Mouse (Mus musculus): ENCODE measurements around the gene BC025446. TPM values are rescaled to one million over a fixed set of nuclear protein-coding genes. Genes with fewer than 3 reads are reported as not detected.
"Not testable (repeated sequence)": the region's sequence is repeated elsewhere in the genome, so short reads cannot be mapped to it uniquely, and the experiment has no call there.

BC025446 gene
- 4.0 and 5.1 TPM in 2 replicates for polyA plus RNA-seq (2015; fragmentation: Nextera tagmentation; extraction: Ambion mirVana)

DNA sequence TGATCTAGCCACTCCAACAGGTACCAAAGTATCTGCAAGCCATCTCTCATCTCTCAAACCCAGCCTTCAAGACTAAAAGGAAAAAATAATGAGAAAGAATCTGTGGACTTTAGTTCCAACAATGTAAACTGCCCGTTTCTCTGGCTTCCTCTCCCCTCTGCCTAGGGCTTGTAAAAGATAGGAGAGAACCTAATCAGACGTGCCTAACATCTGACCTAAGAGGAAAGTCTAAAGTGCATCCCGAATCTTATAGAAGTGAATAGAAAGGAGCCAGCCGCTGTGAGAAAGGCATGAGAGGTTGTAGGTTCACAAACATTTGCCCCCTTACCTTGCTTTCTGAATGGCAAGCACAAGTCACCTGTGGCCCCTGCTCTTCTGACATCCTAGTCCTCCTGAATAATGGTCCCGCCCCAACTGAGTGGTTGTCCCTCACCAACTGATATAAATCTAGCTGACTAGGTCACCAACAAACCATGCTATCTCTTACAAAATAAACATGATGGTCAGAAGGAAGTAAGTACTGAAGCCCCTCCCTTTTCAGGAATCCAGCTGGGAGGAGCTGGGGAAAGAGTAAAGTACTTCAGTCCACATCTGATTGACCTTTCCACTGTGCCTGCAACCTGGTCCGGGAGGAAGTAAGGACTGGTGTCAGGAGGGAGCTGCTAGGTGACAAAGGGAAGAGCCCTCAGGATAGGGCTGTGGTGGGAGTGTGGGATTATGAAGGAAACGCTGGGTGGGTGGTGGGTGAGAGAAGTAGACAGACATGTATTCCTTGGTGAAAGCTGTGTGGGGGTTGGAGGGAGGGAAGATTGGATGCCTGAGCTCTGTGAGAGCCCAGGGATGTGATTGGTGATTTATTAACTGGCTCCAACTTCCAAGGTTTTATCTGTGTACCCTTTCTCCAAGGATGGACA, at the start of gene BC025446:
BC025446 (plus strand) TSS at position 599 of the 914 bp plus-strand sequence.
- Histone ChIP-seq H3K9ac (ENCODE audit: low read length) (no peak within 1 kb of the TSS), H3K27ac (ENCODE audit: low read length) (no peak within 1 kb of the TSS), H3K4me1 (ENCODE audit: control insufficient read depth, insufficient read depth, low read length) (no peaks in the 10 kb centered on the region), H3K4me2 (ENCODE audit: low read depth, low read length) (no peak within 1 kb of the TSS), H3K4me3 (replicated peaks; ENCODE audit: low read length) (no peak within 1 kb of the TSS), H3K36me3 (ENCODE audit: control insufficient read depth, insufficient read depth, low read length) (no peaks in the 10 kb centered on the region), H3K9me3 (replicated peaks; ENCODE audit: control insufficient read depth, low read length) (no peaks in the 10 kb centered on the region), H3K27me3 (ENCODE audit: control insufficient read depth, insufficient read depth, low read length) (no peaks in the 10 kb centered on the region)
- 59% methylated on average over 7 of the region's 7 CpGs for WGBS
- peak; percentile 68 for ATAC-seq (ENCODE audit: insufficient read depth, low FRiP score)

GRCm38 (mm10) chr15:75175506-75175905, 40.7 kb upstream of the BC025446 start:
- no peaks in the 10 kb centered on the region for H3K4me1 ChIP-seq (ENCODE audit: control insufficient read depth, insufficient read depth, low read length)
- no peaks in the 10 kb centered on the region for H3K27me3 ChIP-seq (ENCODE audit: control insufficient read depth, insufficient read depth, low read length)
- H3K9me3 ChIP-seq (replicated peaks; ENCODE audit: control insufficient read depth, low read length), result no peaks in the 10 kb centered on the region
- ATAC-seq (ENCODE audit: insufficient read depth, low FRiP score), result no peak
- H3K36me3 ChIP-seq (ENCODE audit: control insufficient read depth, insufficient read depth, low read length), result no peaks in the 10 kb centered on the region
- 56% methylated on average over 1 of the region's 1 CpGs for WGBS
- H3K4me3 ChIP-seq (replicated peaks; ENCODE audit: low read length), result no peak overlapping the region
- H3K27ac ChIP-seq (ENCODE audit: low read length), result no peak overlapping the region
- no peak overlapping the region for H3K9ac ChIP-seq (ENCODE audit: low read length)
- no peak overlapping the region for H3K4me2 ChIP-seq (ENCODE audit: low read depth, low read length)

- no peaks in the 10 kb centered on the region for H3K27me3 ChIP-seq (ENCODE audit: control insufficient read depth, insufficient read depth, low read length)
- H3K4me2 ChIP-seq (ENCODE audit: low read depth, low read length), result no peak overlapping the region
- H3K4me1 ChIP-seq (ENCODE audit: control insufficient read depth, insufficient read depth, low read length), result no peaks in the 10 kb centered on the region
- no peaks in the 10 kb centered on the region for H3K36me3 ChIP-seq (ENCODE audit: control insufficient read depth, insufficient read depth, low read length)
- no peak for ATAC-seq (ENCODE audit: insufficient read depth, low FRiP score)
- H3K4me3 ChIP-seq (replicated peaks; ENCODE audit: low read length), result no peak overlapping the region
- 17% methylated on average over 2 of the region's 2 CpGs for WGBS
- no peaks in the 10 kb centered on the region for H3K9me3 ChIP-seq (replicated peaks; ENCODE audit: control insufficient read depth, low read length)
- H3K9ac ChIP-seq (ENCODE audit: low read length), result no peak overlapping the region
- no peak overlapping the region for H3K27ac ChIP-seq (ENCODE audit: low read length)
These were observed 29.9 kb upstream of the BC025446 start for GRCm38 (mm10) chr15:75186291-75186690.

- Histone ChIP-seq H3K27me3 (ENCODE audit: control insufficient read depth, insufficient read depth, low read length) (no peaks in the 10 kb centered on the region), H3K36me3 (ENCODE audit: control insufficient read depth, insufficient read depth, low read length) (no peaks in the 10 kb centered on the region), H3K9me3 (replicated peaks; ENCODE audit: control insufficient read depth, low read length) (no peaks in the 10 kb centered on the region), H3K4me1 (ENCODE audit: control insufficient read depth, insufficient read depth, low read length) (no peaks in the 10 kb centered on the region), H3K4me3 (replicated peaks; ENCODE audit: low read length) (no peak overlapping the region), H3K4me2 (ENCODE audit: low read depth, low read length) (no peak overlapping the region), H3K9ac (ENCODE audit: low read length) (no peak overlapping the region), H3K27ac (ENCODE audit: low read length) (no peak overlapping the region)
- 54% methylated on average over 2 of the region's 2 CpGs for WGBS
- ATAC-seq (ENCODE audit: insufficient read depth, low FRiP score), result no peak
These were observed 27.1 kb upstream of the BC025446 start for GRCm38 (mm10) chr15:75189116-75189515.

DNA sequence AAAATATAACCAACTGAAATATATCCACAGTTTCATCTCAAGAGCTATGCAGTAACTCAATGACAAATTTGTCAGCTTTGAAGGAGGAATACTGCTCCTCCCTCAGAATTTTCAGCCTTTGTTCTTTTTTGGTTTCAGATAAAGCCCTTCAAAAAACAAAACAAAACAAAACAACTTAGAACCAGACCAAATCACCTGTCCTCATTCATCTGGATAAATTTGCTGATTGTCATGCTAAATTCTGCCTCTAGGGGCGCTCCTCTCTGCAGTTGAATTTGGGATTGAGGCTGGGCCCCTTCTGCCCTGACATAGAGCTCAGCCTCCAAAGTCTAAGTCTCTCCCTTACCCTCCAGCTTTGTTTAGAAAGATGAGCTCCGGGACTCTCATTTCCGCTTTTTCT, 25.6 kb upstream of the BC025446 start:
- not testable (repeated sequence) for H3K9ac ChIP-seq (ENCODE audit: low read length); H3K36me3 ChIP-seq (ENCODE audit: control insufficient read depth, insufficient read depth, low read length); H3K27ac ChIP-seq (ENCODE audit: low read length); ATAC-seq (ENCODE audit: insufficient read depth, low FRiP score); H3K4me1 ChIP-seq (ENCODE audit: control insufficient read depth, insufficient read depth, low read length); H3K4me3 ChIP-seq (replicated peaks; ENCODE audit: low read length); H3K9me3 ChIP-seq (replicated peaks; ENCODE audit: control insufficient read depth, low read length); H3K4me2 ChIP-seq (ENCODE audit: low read depth, low read length); H3K27me3 ChIP-seq (ENCODE audit: control insufficient read depth, insufficient read depth, low read length)
- WGBS, result 0% methylated on average over 1 of the region's 3 CpGs

- H3K4me3 ChIP-seq (replicated peaks; ENCODE audit: low read length), result no peak overlapping the region
- ATAC-seq (ENCODE audit: insufficient read depth, low FRiP score), result no peak
- H3K4me2 ChIP-seq (ENCODE audit: low read depth, low read length), result no peak overlapping the region
- 52% methylated on average over 1 of the region's 1 CpGs for WGBS
- no peaks in the 10 kb centered on the region for H3K4me1 ChIP-seq (ENCODE audit: control insufficient read depth, insufficient read depth, low read length)
- no peaks in the 10 kb centered on the region for H3K27me3 ChIP-seq (ENCODE audit: control insufficient read depth, insufficient read depth, low read length)
- no peak overlapping the region for H3K9ac ChIP-seq (ENCODE audit: low read length)
- H3K27ac ChIP-seq (ENCODE audit: low read length), result no peak overlapping the region
- H3K36me3 ChIP-seq (ENCODE audit: control insufficient read depth, insufficient read depth, low read length), result no peaks in the 10 kb centered on the region
- H3K9me3 ChIP-seq (replicated peaks; ENCODE audit: control insufficient read depth, low read length), result no peaks in the 10 kb centered on the region
These were observed 655 bp downstream of the BC025446 start for GRCm38 (mm10) chr15:75216831-75217230.

- Histone ChIP-seq H3K4me3 (replicated peaks; ENCODE audit: low read length) (no peak overlapping the region), H3K9me3 (replicated peaks; ENCODE audit: control insufficient read depth, low read length) (no peaks in the 10 kb centered on the region), H3K4me1 (ENCODE audit: control insufficient read depth, insufficient read depth, low read length) (no peaks in the 10 kb centered on the region), H3K9ac (ENCODE audit: low read length) (no peak overlapping the region), H3K27me3 (ENCODE audit: control insufficient read depth, insufficient read depth, low read length) (no peaks in the 10 kb centered on the region), H3K36me3 (ENCODE audit: control insufficient read depth, insufficient read depth, low read length) (no peaks in the 10 kb centered on the region), H3K4me2 (ENCODE audit: low read depth, low read length) (no peak overlapping the region), H3K27ac (ENCODE audit: low read length) (no peak overlapping the region)
- ATAC-seq (ENCODE audit: insufficient read depth, low FRiP score), result no peak
These were observed 5.8 kb downstream of the BC025446 start for GRCm38 (mm10) chr15:75221942-75222341.

GRCm38 (mm10) chr15:75237736-75238288, 21.6 kb downstream of the BC025446 start:
- H3K27ac ChIP-seq (ENCODE audit: low read length), result no peak overlapping the region
- no peak for ATAC-seq (ENCODE audit: insufficient read depth, low FRiP score)
- 88% methylated on average over 3 of the region's 3 CpGs for WGBS

GRCm38 (mm10) chr15:75240558-75240957, 24.4 kb downstream of the BC025446 start:
- no peak overlapping the region for H3K4me3 ChIP-seq (replicated peaks; ENCODE audit: low read length)
- H3K9me3 ChIP-seq (replicated peaks; ENCODE audit: control insufficient read depth, low read length), result no peaks in the 10 kb centered on the region
- H3K36me3 ChIP-seq (ENCODE audit: control insufficient read depth, insufficient read depth, low read length), result no peaks in the 10 kb centered on the region
- no peaks in the 10 kb centered on the region for H3K27me3 ChIP-seq (ENCODE audit: control insufficient read depth, insufficient read depth, low read length)
- no peak overlapping the region for H3K27ac ChIP-seq (ENCODE audit: low read length)
- no peak for ATAC-seq (ENCODE audit: insufficient read depth, low FRiP score)
- WGBS, result 39% methylated on average over 2 of the region's 2 CpGs
- no peak overlapping the region for H3K9ac ChIP-seq (ENCODE audit: low read length)
- no peaks in the 10 kb centered on the region for H3K4me1 ChIP-seq (ENCODE audit: control insufficient read depth, insufficient read depth, low read length)
- no peak overlapping the region for H3K4me2 ChIP-seq (ENCODE audit: low read depth, low read length)

More at GRCm38 (mm10) chr15:75237736-75238288, 21.6 kb downstream of the BC025446 start:
- Histone ChIP-seq H3K4me3 (replicated peaks; ENCODE audit: low read length) (no peak overlapping the region), H3K9me3 (replicated peaks; ENCODE audit: control insufficient read depth, low read length) (no peaks in the 10 kb centered on the region), H3K36me3 (ENCODE audit: control insufficient read depth, insufficient read depth, low read length) (no peaks in the 10 kb centered on the region), H3K4me1 (ENCODE audit: control insufficient read depth, insufficient read depth, low read length) (no peaks in the 10 kb centered on the region), H3K4me2 (ENCODE audit: low read depth, low read length) (no peak overlapping the region), H3K27me3 (ENCODE audit: control insufficient read depth, insufficient read depth, low read length) (no peaks in the 10 kb centered on the region), H3K9ac (ENCODE audit: low read length) (no peak overlapping the region)
